Mouse (Mus musculus) C2C12 (cell line): ENCODE results near the gene Sgk1.

ENCODE experiments used
- CEBPB ChIP-seq: IDR thresholded peaks from one replicate; pipeline ENCODE4 v1.6.1; 2011; ENCODE audit warnings: low read depth, mild to moderate bottlenecking, control low read depth, moderate library complexity
- CTCF ChIP-seq: IDR thresholded peaks from one replicate; pipeline ENCODE4 v1.5.1; 2011; ENCODE audit not compliant: control insufficient read depth, insufficient read depth, insufficient read length
- USF1 ChIP-seq: IDR thresholded peaks from one replicate; pipeline ENCODE4 v1.6.1; 2011; ENCODE audit warnings: low read depth, mild to moderate bottlenecking, control low read depth, moderate library complexity

- TF ChIP-seq USF1 (no peak), CEBPB (no peak), CTCF (no peak)
Observed at GRCm38 (mm10) chr10:21889141-21889765, 7.3 kb downstream of the Sgk1 start.
